Mouse (Mus musculus) embryonic facial prominence, embryonic 14.5 days (tissue): ENCODE measurements around the gene Caln1. TPM values are rescaled to one million over a fixed set of nuclear protein-coding genes. Genes with fewer than 3 reads are reported as not detected.

Experiments used
- ATAC-seq: fragments of 200-750 bp; cut with Nextera tagmentation; 2 replicates; pipeline ENCODE4 v1.8.0; 2017; ENCODE audit warnings: low read depth, moderate number of reproducible peaks, moderate TSS enrichment
- DNase-seq: peaks from one replicate; pipeline ENCODE4 v3.0.0-alpha.2; 2015; ENCODE audit warnings: low spot score
- H3K27ac ChIP-seq: fragments of 300-500 bp; sonication (generic); replicated peaks from 2 replicates; pipeline ENCODE4 v1.5.1; 2014; ENCODE audit warnings: low read depth, mild to moderate bottlenecking, low read length, moderate library complexity
- H3K27me3 ChIP-seq: fragments of 300-500 bp; sonication (generic); replicated peaks from 2 replicates; pipeline ENCODE4 v1.6.1; 2014; ENCODE audit warnings: low read length; ENCODE audit not compliant: control insufficient read depth, insufficient read depth
- H3K36me3 ChIP-seq: fragments of 300-500 bp; sonication (generic); 2 replicates; pipeline ENCODE4 v1.6.1; 2014; ENCODE audit warnings: low read length, mixed read lengths; ENCODE audit not compliant: control insufficient read depth, insufficient read depth
- H3K4me1 ChIP-seq: fragments of 300-500 bp; sonication (generic); 2 replicates; pipeline ENCODE4 v1.6.1; 2014; ENCODE audit warnings: antibody characterized with exemption, low read length; ENCODE audit not compliant: control insufficient read depth, insufficient read depth
- H3K4me2 ChIP-seq: fragments of 300-500 bp; sonication (generic); 2 replicates; pipeline ENCODE4 v1.6.1; 2014; ENCODE audit warnings: low read depth, mild to moderate bottlenecking, low read length, moderate library complexity, mixed read lengths
- H3K4me3 ChIP-seq: fragments of 300-500 bp; sonication (generic); 2 replicates; pipeline ENCODE4 v1.5.1; 2014; ENCODE audit warnings: low read depth, mild to moderate bottlenecking, low read length
- H3K9ac ChIP-seq: fragments of 300-500 bp; sonication (generic); 2 replicates; pipeline ENCODE4 v1.6.1; 2014; ENCODE audit warnings: low read depth, mild to moderate bottlenecking, low read length, moderate library complexity, mixed read lengths
- H3K9me3 ChIP-seq: fragments of 300-500 bp; sonication (generic); 2 replicates; pipeline ENCODE4 v1.6.1; 2016; ENCODE audit warnings: low read length; ENCODE audit not compliant: control insufficient read depth
- WGBS: fragments of 180-500 bp; shearing (Covaris S2); extraction: QIAGEN DNeasy Blood & Tissue Kit; methylation state at CpG from one replicate; pipeline ENCODE4 v1.1.7; 2014; 5-methylcytosine and 5-hydroxymethylcytosine counted together
- polyA plus RNA-seq: library from polyadenylated mRNA; unstranded; fragments of >200 nt; fragmentation: Nextera tagmentation; extraction: Ambion mirVana; gene quantifications from 2 replicates; pipeline ENCODE4 v1.2.1, GENCODE M21; 2014

Caln1 gene
- polyA plus RNA-seq, 1 experiment from 2014 or later: 2.2 TPM

GRCm38 (mm10) chr5:130586257-130586656 is 217.0 kb downstream of the Caln1 start:
- Histone ChIP-seq H3K4me2 (no peak overlapping the region), H3K27ac (no peak overlapping the region), H3K4me1 (no peaks in the 10 kb centered on the region), H3K27me3 (no peaks in the 10 kb centered on the region), H3K4me3 (no peak overlapping the region), H3K9ac (no peak overlapping the region), H3K36me3 (no peaks in the 10 kb centered on the region), H3K9me3 (peaks cover 15% of the 10 kb centered on the region)
- 87% methylated on average over 4 of the region's 4 CpGs for WGBS
- no peak for DNase-seq
- no peak for ATAC-seq

DNA sequence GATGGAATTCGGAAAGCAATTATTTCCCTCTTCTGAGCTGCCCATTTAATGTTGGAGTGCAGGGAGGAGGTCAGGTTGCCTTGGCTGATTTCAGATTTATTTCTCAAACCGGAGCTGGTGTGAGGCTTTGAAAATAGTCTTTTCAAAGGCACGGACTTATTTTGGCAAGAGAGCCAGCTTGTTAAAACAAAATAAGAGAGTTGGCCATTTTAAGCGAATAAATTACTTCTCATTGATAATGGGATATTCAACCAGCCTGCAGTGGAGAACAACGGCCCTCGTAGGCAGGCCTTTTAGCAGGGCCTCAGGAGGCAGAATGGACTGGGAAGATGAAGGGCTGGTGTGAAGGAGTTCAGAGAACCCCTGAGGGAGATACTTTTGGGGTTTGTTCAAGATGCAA is 227.3 kb downstream of the Caln1 start:
- ATAC-seq (no peak), DNase-seq (no peak)
- H3K9me3 ChIP-seq: peaks cover 6% of the 10 kb centered on the region; the same call in 1 of the 2 replicates
- H3K4me1 ChIP-seq: no peaks in the 10 kb centered on the region
- 41% methylated on average over 6 of the region's 6 CpGs for WGBS
- H3K27ac ChIP-seq: no peak overlapping the region
- no peak overlapping the region for H3K4me3 ChIP-seq
- no peaks in the 10 kb centered on the region for H3K36me3 ChIP-seq
- H3K27me3 ChIP-seq: no peaks in the 10 kb centered on the region
- H3K4me2 ChIP-seq: no peak overlapping the region
- H3K9ac ChIP-seq: no peak overlapping the region

GRCm38 (mm10) chr5:130613657-130614056 is 244.4 kb downstream of the Caln1 start:
- Histone ChIP-seq H3K27me3 (no peaks in the 10 kb centered on the region), H3K9ac (no peak overlapping the region), H3K4me3 (no peak overlapping the region), H3K27ac (peak overlapping the region; percentile 39; the same call in 1 of the 2 replicates), H3K4me2 (no peak overlapping the region), H3K36me3 (no peaks in the 10 kb centered on the region), H3K4me1 (0 out of 2 replicates have a peak, but pooled peaks cover 5% of the 10 kb centered on the region), H3K9me3 (no peaks in the 10 kb centered on the region)
- WGBS: 81% methylated on average over 3 of the region's 3 CpGs
- ATAC-seq (no peak), DNase-seq (no peak)

GRCm38 (mm10) chr5:130614209-130614608 is 245.0 kb downstream of the Caln1 start:
- H3K36me3 ChIP-seq: no peaks in the 10 kb centered on the region
- ATAC-seq (no peak), DNase-seq (peak; percentile 71)
- no peaks in the 10 kb centered on the region for H3K27me3 ChIP-seq
- no peak overlapping the region for H3K4me3 ChIP-seq
- H3K27ac ChIP-seq: no peak overlapping the region
- H3K9ac ChIP-seq: no peak overlapping the region
- 40% methylated on average over 3 of the region's 3 CpGs for WGBS
- H3K9me3 ChIP-seq: 0 out of 2 replicates have a peak, but pooled peaks cover 1% of the 10 kb centered on the region
- no peak overlapping the region for H3K4me2 ChIP-seq
- 0 out of 2 replicates have a peak, but pooled peaks cover 5% of the 10 kb centered on the region for H3K4me1 ChIP-seq

DNA sequence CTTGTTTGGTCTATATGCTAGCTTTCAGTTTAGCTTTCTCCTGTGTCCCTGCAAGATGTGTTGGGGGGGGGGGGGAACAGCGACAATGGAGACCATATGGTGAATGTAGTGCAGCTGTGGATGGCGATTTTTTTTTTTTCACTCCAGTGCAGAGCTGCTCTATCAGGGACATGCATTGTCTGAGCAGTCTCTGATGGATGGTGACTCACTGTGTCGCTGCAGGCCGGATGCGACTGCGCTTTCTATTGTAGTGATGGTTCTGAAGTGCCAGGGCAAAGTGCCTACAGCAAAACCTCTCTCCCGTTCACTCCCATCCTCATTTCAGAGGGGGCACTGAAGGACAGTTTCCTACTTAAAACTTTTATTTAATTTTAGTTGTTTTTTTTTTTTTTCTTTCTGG is 250.8 kb downstream of the Caln1 start:
- DNase-seq (peak; percentile 21), ATAC-seq (no peak)
- H3K4me3 ChIP-seq: no peak overlapping the region
- H3K27ac ChIP-seq: no peak overlapping the region
- H3K4me2 ChIP-seq: no peak overlapping the region
- H3K4me1 ChIP-seq: peaks cover 9% of the 10 kb centered on the region; the same call in 1 of the 2 replicates
- no peak overlapping the region for H3K9ac ChIP-seq
- H3K36me3 ChIP-seq: no peaks in the 10 kb centered on the region
- no peaks in the 10 kb centered on the region for H3K27me3 ChIP-seq
- H3K9me3 ChIP-seq: 0 out of 2 replicates have a peak, but pooled peaks cover 6% of the 10 kb centered on the region
- 39% methylated on average over 7 of the region's 7 CpGs for WGBS

GRCm38 (mm10) chr5:130623206-130623605 is 254.0 kb downstream of the Caln1 start:
- Histone ChIP-seq H3K4me2 (no peak overlapping the region), H3K4me3 (no peak overlapping the region), H3K27me3 (peaks cover 4% of the 10 kb centered on the region; the same call in 1 of the 2 replicates), H3K36me3 (no peaks in the 10 kb centered on the region), H3K9ac (no peak overlapping the region), H3K27ac (peak overlapping the region; percentile 72), H3K4me1 (peaks cover 9% of the 10 kb centered on the region; the same call in 1 of the 2 replicates), H3K9me3 (0 out of 2 replicates have a peak, but pooled peaks cover 6% of the 10 kb centered on the region)
- 13% methylated on average over 5 of the region's 5 CpGs for WGBS
- DNase-seq: peak; percentile 97
- ATAC-seq: peak; percentile 95

GRCm38 (mm10) chr5:130627800-130628199 is 258.5 kb downstream of the Caln1 start:
- ATAC-seq (no peak), DNase-seq (no peak)
- Histone ChIP-seq H3K36me3 (no peaks in the 10 kb centered on the region), H3K9me3 (no peaks in the 10 kb centered on the region), H3K27me3 (peaks cover 4% of the 10 kb centered on the region; the same call in 1 of the 2 replicates), H3K4me3 (no peak overlapping the region), H3K9ac (no peak overlapping the region), H3K4me1 (peaks cover 3% of the 10 kb centered on the region; the same call in 1 of the 2 replicates), H3K27ac (no peak overlapping the region), H3K4me2 (no peak overlapping the region)
- 91% methylated on average over 2 of the region's 2 CpGs for WGBS

- ATAC-seq: no peak
Measured at GRCm38 (mm10) chr5:130635397-130635796, 266.1 kb downstream of the Caln1 start.

DNA sequence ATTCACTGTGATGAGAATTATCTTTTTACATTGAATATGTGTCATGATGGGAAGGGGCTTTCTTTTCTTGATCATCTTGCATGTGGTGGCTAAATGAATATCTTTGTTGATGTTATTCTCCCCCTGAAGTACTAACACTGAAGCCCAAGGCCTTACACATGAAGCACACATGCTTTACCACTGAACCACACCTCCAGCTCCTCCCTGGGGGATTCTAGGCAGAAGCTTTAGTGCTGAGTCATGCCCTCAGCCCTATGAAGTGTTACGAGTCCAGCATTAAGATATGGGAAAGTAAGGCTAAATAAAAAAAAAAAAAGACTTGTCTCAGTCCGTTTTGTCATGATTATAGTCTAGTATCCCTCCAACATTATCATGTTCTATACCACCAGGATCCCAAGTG is 272.6 kb downstream of the Caln1 start:
- Histone ChIP-seq H3K9me3 (0 out of 2 replicates have a peak, but pooled peaks cover 7% of the 10 kb centered on the region), H3K4me2 (no peak overlapping the region), H3K27ac (no peak overlapping the region), H3K9ac (no peak overlapping the region), H3K36me3 (no peaks in the 10 kb centered on the region), H3K27me3 (no peaks in the 10 kb centered on the region), H3K4me3 (no peak overlapping the region), H3K4me1 (no peaks in the 10 kb centered on the region)
- DNase-seq (no peak), ATAC-seq (no peak)
- 82% methylated on average over 2 of the region's 2 CpGs for WGBS

More at GRCm38 (mm10) chr5:130635397-130635796, 266.1 kb downstream of the Caln1 start:
- H3K27ac ChIP-seq: no peak overlapping the region
- no peaks in the 10 kb centered on the region for H3K27me3 ChIP-seq
- DNase-seq: no peak
- H3K36me3 ChIP-seq: no peaks in the 10 kb centered on the region
- H3K4me1 ChIP-seq: no peaks in the 10 kb centered on the region
- H3K4me3 ChIP-seq: no peak overlapping the region
- 0 out of 2 replicates have a peak, but pooled peaks cover 4% of the 10 kb centered on the region for H3K9me3 ChIP-seq
- H3K4me2 ChIP-seq: no peak overlapping the region
- no peak overlapping the region for H3K9ac ChIP-seq
- 83% methylated on average over 2 of the region's 2 CpGs for WGBS
